8 mouse cellular contexts compared by ENCODE assay signal in genomic region chr5:30867712-30868111, GRCm38 (mm10). TPM values are rescaled to one million over a fixed set of nuclear protein-coding genes. Genes with fewer than 3 reads are reported as not detected.
DNase-seq lines count a peak whose midpoint lies in the region; ATAC-seq lines count a peak whose summit lies in the region.

Gene Tmem214 (plus strand): TSS chr5:30868012.

- no peaks in the 10 kb centered on the region for H3K27me3 ChIP-seq in kidney, embryonic 15.5 days
- H3K27me3 ChIP-seq in midbrain, embryonic 12.5 days = no peaks in the 10 kb centered on the region

- no peak within 1 kb of the TSS for H3K9ac ChIP-seq in kidney, embryonic 15.5 days
- peak within 1 kb of the TSS; percentile 88; the same call in 1 of the 2 replicates for H3K9ac ChIP-seq in midbrain, embryonic 12.5 days (replicated peaks)

- peaks cover 32% of the 10 kb centered on the region for H3K4me1 ChIP-seq in kidney, embryonic 15.5 days
- peaks cover 13% of the 10 kb centered on the region for H3K4me1 ChIP-seq in midbrain, embryonic 12.5 days

- H3K36me3 ChIP-seq in kidney, embryonic 15.5 days = peaks cover 32% of the 10 kb centered on the region
- peaks cover 65% of the 10 kb centered on the region for H3K36me3 ChIP-seq in midbrain, embryonic 12.5 days

- no peak for DNase-seq in kidney, adult 8-10 months
- no peak for DNase-seq in adrenal gland, postnatal 25 days
- no peak for DNase-seq in gastrocnemius, postnatal 4 days (ENCODE audit: low spot score in 2 of 2)
- no peak for DNase-seq in large intestine, adult 2 months (ENCODE audit: low read depth, low spot score)
- no peak for DNase-seq in right cerebral cortex, postnatal 36 days (ENCODE audit: low spot score in 2 of 2)
- no peak for DNase-seq in cerebellum, postnatal 4 days (ENCODE audit: low spot score in 2 of 2)

- H3K4me2 ChIP-seq in kidney, embryonic 15.5 days = peak within 1 kb of the TSS; percentile 65; the same call in 1 of the 2 replicates
- H3K4me2 ChIP-seq in midbrain, embryonic 12.5 days (replicated peaks) = peak within 1 kb of the TSS; percentile 88; the same call in 1 of the 2 replicates

- no peaks in the 10 kb centered on the region for H3K9me3 ChIP-seq in kidney, embryonic 15.5 days (replicated peaks)
- H3K9me3 ChIP-seq in midbrain, embryonic 12.5 days = no peaks in the 10 kb centered on the region

- 96% methylated on average over 3 of the region's 3 CpGs for WGBS in kidney, embryonic 15.5 days
- WGBS in large intestine, adult 2 months = 97% methylated on average over 3 of the region's 3 CpGs
- WGBS in midbrain, embryonic 12.5 days = 98% methylated on average over 3 of the region's 3 CpGs

- ATAC-seq in kidney, embryonic 15.5 days (replicated peaks; ENCODE audit: low FRiP score) = no peak
- ATAC-seq in midbrain, embryonic 12.5 days (ENCODE audit: low FRiP score, low read depth) = no peak

- 0 out of 2 replicates have a peak within 1 kb of the TSS, but pooled peaks have one; percentile 76 for H3K27ac ChIP-seq in kidney, embryonic 15.5 days
- 0 out of 2 replicates have a peak within 1 kb of the TSS, but pooled peaks have one; percentile 58 for H3K27ac ChIP-seq in midbrain, embryonic 12.5 days (replicated peaks)

- no peak within 1 kb of the TSS for H3K4me3 ChIP-seq in kidney, embryonic 15.5 days (replicated peaks)
- no peak within 1 kb of the TSS for H3K4me3 ChIP-seq in midbrain, embryonic 12.5 days

RNA-seq across cellular contexts. Expression of gene Tmem214, which starts in this region (rescaled TPM):
- polyA plus RNA-seq in kidney, embryonic 15.5 days (2015; fragmentation: Nextera tagmentation; extraction: Ambion mirVana) = 82.4 and 93.2 TPM in 2 replicates
- 49.2 and 52.8 TPM in 2 replicates for total RNA-seq in adrenal gland, postnatal 25 days (2021)
- 10 to 100 TPM; 56.9 to 58.3 TPM for total RNA-seq in gastrocnemius, postnatal 4 days (2021)
- polyA plus RNA-seq in large intestine, adult 2 months (2012; rRNA removed) = 84.2 and 95.4 TPM in 2 replicates
- polyA plus RNA-seq in midbrain, embryonic 12.5 days (2016; fragmentation: Nextera tagmentation; extraction: Ambion mirVana) = 58.4 and 65.5 TPM in 2 replicates
